Mouse (Mus musculus) adrenal gland, adult 2 months (tissue): ENCODE measurements around the gene Notum. TPM values are rescaled to one million over a fixed set of nuclear protein-coding genes. Genes with fewer than 3 reads are reported as not detected.

Experiments used
- DNase-seq: peaks from one replicate; pipeline ENCODE4 v3.0.0; 2021
- polyA plus RNA-seq: library from polyadenylated mRNA; depleted of rRNA; stranded (reverse); fragments of >200 nt; gene quantifications from 2 replicates; pipeline ENCODE4 v1.2.3, GENCODE M21; 2012
- total RNA-seq, 2 experiments: library from RNA; stranded (reverse); gene quantifications; 2 replicates each; pipeline ENCODE4 v1.2.3; 2021

The Notum gene
- total and polyA plus RNA-seq, 3 experiments = 2.8 to 8.1 (median 7.4) TPM

DNA sequence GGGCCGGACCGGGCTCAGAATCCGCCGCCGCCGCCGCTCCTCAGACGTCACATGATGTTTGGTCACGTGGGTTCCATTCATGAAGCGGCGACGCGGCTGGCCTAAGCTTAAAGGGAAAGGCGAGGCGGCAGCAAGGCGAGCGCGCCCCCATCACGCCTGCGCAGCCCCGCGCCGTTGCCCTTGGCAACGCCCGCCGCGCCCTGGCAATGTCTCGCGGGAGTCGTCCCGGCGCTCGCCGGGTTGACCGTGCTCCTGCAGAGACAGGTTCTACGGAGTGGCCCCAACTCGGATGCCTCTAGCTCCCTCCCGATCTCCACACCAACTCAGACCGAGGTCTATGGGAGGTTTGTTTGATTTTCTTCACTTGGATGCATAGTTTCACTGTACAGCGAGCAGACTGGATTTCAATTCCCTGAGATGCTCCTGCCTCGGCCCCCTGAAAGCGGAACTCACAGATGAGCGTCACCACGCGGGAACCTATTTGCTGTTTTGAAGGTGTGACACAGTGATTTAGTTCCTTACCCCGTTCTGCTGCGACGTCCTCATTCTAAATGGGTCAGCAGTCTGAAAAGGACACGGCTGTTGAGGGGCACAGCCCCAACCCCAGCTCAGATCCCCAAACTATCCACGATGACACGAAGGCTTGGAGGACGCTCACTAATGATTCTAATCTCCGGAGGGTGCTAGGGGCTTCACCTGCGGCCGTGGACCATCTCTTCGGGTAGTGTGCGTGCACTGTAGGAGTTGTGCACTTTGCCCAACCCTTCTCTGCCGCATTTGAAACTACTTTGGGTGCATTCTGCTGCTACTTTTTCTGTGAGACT, 27.2 kb downstream of the Notum start, which contains the start of gene Mafg:
Mafg (minus strand) TSS at position 81 of the 824 bp plus-strand sequence.
- DNase-seq = peak; percentile 96

DNA sequence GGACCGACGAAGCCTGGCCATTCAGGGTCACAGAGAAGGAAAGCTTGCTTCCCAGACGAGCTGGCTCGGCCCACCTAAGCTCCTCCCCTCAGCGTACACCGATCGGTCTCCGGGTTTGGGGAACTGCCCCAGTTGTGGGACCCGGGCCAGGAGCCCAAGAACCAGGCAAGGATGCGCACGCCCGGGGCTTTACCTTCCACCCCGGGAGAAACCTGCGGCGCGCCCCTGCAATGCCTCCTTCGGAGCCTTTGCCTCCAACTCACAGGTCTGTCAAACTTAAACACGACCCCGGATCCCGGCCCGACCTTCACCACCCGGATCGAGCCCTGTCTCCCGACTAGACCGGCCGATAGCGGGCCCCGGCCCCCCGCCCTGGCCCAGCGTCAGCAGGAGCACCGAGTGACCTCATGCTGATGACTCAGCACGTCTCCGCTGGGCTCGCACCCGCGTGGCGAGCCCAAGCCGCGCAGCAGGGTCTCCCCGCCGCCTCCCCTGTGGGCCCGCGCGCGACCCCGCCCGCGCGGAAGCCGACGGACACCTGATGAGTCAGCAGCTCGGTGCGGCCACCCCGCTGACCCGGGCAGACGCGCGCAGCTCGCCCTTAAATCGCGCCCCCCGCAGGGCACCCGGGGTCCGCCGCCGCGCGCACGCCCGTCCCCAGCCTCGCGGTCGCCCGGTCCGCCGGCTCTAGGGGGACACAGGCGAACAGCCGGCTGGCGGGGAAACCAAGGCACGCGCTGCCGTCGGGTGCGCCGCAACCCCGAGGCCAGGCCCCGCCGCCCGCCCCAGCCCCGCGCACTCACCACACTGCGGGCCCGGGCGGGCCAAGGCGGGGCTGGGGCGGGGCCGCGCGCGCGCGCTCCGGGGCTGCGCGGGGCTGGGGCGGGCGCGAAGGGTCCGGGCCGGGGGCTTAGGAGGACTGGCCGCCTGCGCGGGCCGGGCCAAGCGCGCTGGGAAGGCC, 28.1 kb downstream of the Notum start:
- DNase-seq = peak; percentile 92

DNA sequence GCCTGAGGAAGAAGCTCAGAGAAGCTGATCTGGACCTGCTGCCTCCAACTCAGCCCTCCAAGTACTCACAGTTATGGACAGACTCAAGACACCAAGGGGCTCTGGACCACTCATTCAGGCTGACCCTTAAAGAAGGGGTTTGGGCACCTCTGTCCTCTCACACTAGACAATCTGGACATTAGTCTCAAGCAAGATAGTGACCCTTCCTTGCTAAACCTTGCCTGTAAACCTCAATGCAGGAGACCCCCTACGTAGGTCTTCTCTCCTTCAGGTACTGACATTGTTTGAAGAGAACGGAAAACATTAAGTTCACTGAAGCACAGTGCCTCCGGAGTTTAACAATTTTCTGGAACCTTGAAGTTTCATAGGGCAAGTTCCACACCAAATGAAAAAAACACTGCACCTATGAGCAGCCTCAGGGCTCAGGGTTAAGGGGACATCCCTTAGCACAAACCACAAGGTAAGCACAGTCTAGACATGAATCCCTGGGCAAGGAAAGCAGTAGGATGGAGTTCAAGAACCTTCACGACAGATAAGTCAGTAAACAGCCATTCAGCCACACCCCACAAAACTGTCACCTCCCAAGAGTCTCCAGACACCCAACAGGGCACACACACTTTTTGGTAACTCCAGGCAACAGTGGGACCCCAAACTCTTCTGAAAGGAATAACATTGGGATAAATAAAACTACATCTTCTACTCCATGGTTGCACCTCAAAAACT, 29.1 kb downstream of the Notum start:
- no peak for DNase-seq

DNA sequence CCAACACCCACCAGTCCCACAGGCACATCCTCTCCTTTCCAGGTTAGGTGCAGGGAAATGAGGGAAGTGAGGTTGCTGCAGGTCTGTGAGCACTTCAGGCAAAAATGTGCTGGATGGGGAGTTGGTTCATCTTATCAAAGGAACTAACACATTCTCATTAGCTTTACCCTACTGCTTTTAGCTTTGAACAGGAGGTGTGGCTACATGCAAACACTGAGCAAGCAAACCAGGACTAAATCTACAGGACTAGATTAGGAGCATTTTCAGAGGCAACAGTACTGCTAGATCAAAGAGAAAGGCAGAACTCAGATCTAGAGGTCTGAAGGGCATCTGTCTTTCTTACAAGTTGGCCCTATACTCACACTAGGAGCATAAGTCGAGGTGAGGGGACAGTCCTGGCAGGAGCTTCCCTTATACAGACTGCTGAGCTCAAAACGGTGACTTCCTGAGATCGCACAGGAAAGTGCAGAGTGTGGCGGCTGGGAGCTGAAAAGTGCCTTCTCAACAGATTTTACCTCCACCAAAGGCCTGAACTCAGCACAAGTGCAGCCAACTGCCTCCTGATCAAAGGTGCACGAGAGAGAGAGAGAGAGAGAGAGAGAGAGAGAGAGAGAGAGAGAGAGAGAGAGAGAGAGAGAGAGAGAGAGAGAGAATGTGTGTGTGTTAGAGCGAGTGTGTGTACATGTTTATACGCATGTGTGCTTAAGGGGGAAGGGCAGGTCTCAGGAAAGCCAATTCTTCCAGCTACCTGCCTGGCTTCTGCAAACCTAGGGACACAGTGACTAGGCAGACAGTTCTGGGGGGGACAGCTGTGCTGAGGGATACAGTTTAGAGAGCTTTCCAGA, 29.9 kb downstream of the Notum start:
- no peak for DNase-seq

DNA sequence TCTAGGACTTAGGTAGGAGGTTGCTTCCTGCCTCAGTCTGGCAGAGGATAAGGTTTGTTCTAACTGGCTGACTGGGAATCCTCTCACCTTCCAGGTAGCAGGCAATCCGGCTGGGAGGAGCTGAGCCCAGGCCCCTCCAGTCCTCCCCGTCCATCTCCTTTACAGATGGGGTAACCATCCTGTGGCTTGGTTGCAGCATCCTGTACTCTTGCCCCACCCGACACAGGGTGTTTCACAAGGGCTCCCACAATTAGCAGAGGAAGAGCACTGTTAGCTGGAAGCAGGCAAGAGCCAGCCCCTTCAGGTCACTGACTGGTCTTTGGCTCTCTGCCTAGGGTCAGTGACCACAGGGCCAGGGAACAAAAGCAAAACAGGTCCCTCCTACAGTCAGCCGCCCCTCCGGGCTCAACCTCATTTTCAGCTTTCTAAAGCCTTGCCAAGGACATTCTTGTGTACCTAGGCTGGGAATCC, 30.5 kb downstream of the Notum start:
- peak; percentile 75 for DNase-seq

DNA sequence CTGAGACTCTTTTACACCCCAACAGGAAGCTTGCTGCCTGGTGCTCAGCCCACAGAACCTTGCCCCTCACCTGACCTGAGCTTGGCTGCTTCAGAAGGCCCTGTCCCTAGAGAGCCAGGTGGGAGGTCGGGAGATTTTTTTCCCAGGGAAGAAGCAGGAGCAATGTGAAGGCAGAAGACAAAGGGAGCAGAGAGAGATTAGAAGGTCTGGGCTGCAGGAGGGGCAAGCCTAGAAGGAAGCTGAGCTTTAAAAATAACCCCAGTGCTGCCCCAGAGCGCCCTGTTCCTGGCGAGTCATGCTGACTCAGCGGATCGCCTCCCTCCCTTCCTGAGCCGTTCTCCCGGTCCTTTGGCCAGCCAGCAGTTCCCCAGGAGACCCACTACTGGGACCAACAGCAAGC, 31.1 kb downstream of the Notum start:
- DNase-seq = peak; percentile 76

DNA sequence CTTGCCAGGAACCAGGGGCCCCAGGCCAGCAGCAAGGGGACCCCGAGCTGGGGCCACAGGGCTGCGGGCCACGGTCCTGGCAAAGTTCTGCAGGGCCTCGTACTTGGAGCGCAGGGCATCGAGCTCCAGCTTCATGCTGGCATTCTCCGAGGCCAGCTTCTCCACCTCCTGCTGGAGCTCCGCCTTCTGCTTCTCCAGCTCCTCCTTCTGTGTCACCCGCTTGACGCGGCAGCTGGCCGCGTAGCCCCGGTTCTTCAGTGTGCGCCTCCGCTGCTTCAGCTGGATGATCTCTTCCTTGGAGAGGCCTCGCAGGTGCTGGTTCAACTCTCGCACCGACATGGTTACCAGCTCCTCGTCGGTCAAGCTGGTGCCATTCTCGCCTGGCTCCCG, 31.6 kb downstream of the Notum start:
- peak; percentile 77 for DNase-seq

DNA sequence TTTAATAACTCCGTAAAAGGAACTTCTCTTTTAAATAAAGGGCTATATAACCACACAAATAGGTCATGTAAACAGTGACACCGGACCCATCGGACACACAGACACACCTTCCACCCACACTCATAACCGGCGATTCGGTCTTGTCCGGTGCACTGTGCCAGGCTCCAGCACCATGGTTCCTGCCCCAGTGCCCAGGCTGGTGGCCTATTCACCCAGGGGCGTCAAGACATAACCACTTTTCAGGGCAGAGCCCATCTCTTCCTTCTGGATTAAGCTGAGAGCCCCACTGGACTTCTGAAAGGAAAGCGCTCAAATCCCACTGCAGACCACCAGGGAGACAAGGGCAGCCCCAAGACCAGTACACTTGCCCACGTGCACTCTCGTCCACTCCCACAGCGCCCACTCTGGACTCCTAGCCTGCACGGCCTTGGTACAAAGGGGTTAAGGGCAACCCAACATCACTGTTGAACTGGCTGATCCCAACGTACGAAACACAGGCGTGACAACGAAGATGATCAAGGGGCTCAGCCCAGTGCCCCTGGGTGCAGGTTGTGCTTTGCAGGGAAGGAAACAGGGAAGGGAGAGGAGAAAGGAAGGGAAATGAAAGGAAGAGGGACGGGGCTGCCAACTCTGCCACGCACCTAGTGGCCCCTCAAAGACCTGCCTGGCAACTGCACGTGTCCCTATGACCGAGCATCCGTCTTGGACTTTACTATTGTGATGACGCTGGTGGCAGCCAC, 32.2 kb downstream of the Notum start:
- no peak for DNase-seq

DNA sequence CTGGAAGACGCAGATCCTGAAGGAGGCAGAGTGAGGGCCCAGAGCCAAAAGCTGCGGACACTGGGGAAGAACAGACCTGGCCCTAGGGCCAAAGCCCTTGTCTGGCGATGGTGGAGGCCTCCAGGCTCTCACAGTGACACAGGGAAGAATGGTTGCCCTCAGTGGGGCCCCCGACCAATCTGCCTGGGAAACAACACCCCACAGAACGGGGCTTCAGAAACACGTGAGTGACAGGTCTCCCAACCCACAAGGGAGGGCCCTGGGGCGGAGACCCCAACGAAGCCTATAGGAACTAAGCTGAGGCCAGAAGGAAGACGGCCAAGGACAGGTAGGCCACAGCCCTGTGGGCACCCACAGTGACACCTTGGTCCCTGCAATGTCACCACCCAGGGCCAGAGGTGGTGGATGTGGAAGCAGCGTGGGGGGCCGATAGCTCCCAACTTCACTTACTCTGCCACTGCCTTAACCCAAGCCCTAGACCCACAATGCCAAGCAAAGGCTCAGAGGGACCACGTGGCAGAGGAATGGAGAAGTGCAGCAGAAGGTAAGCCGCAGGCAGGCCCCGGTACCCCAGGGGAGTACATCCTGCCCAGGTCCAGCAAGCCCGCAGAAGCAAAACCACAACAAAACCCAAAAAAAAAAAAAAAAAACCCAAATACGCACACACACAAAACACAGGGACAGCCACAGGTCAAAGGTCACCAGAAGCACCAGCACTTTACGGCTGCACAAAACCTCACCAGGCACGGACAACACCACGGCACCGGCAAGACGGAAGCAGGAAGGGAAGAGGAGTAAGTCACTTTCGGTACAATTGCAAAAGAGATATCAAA, 33.3 kb downstream of the Notum start:
- no peak for DNase-seq

DNA sequence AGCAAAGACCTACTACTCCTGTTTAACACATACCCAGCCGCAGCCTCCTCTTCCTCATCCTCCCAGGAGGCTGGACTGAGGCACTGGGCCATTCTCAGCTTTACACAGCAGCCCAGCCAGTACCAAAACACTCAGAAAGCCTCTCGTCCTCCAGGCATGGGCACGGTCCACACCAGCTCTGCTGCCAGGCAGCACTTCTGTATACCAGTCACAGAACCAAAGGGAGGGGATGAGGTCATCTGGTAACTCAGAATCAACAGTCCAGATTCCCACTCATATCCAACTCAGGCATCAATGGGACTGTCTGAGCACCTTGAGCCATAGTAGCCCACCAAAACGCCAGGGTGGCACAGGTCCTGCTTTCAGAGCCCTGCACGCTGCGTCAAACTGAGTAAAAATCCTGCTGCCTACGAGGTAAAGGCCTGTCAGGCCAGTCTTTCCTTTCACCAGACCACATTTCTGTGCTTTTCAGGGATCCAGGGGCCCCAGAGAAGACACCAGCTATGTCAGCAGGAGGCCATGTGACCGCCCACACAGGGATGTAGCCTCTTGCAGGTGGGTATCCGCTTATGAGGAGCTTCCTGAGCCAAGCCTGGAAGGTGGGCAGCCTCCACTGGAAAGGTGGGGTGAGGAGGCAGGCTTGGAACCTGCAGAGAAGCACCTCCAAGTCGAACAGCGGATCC, 34.0 kb downstream of the Notum start:
- no peak for DNase-seq

DNA sequence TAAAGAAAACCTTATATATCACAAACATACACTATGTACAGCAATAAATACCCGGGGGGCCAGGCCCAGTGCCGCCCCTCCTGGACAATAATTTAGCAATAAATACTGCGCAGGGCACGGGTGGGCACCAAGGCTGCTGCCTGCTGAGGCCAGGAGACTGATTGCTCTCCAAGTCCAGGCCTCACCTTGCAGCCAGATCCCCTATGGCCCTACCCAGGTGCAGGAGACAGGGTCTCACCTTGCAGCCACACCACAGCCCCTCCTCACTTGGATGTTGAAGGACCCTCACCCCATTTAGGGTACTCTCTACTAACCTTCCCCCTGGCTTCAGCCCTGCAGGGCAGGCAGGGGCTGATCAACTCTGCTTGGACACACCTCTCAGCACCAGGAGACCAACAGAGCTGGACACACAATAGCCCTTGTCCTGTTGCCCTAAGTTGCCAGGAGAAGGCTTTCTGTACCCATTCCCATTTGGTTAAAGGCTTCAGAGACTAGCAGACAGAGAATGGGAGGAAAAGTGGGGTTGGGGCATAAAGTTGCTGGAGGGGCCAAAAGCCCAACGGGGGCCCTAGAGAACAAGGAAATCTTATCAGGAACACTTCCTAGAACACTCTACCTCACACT, 35.7 kb downstream of the Notum start, which contains the start of gene Sirt7:
Sirt7 (minus strand) TSS at position 89 of the 624 bp plus-strand sequence.
- DNase-seq = no peak

DNA sequence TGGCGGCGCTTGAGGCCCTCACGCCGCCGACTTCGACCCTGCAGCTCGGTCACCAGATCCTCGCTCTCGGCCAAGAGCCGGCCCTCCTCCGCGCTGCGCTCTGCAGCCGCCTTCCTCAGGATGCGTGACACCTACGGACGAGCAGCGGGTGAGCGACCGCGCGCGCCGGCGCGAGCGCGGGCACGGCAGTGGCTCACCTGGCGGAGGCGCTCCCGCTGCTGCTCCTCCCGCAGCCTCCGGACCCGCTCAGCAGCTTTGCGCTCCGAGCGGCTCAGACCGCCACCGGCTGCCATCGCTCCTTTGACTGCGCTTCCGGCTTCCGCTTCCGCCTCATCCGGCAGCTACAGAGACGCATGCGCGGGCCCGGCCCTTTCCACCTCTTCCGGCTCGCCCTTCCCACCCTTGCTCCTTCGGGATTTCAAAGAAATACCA, 36.3 kb downstream of the Notum start:
- peak; percentile 91 for DNase-seq

DNA sequence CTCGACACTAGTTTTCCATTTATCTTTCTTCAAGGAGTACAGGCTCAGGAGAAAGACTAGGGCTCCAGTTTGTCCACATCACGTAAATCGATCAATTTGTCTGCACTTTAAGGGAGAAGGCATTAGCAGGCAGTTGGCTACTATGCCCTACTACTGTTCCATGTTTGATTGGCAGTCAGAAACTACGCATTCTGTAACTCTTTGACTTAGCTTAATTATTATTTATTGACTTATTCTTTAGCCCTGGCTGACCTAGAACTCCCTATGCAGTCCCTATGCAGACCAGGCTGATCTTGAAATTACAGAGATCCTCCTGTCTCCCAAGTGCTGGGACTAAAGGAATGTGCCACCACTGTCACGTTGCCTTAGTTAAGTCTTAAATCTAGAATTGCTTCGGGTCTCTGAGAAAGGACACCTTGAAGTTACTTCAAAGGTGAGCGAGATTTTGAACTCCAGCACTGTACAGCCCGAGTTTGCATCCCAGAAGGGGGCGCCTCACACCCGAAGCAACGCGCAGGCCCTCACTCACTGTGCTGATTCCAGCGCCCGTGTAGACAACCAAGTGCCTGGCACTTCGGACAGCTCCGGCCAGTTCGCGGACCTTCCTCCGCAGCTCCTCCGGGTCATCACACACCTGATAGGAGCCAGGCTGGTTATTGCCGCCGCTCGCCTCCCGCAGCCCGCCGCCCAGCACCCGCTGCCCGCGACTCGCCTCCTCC, 36.9 kb downstream of the Notum start:
- peak; percentile 80 for DNase-seq

DNA sequence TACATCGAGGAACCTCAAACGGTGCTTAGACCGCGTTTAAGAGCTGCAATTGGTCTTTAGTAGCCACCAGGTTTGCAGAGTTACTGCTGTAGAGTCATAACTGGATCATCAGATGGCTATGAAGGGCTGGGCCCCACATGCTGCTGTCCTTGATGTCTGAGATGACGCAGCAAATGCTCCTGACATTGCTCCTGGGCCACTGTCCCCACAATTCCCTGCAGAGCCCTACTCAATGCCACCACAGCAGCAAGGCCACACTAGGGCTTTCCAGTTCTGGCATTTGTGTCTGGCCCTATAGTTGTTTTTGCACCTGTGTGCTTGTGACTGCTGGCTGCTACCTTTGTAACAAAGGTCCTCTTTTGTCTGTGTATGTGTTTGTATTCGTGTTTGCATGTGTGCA, 38.2 kb downstream of the Notum start:
- DNase-seq = peak; percentile 78

DNA sequence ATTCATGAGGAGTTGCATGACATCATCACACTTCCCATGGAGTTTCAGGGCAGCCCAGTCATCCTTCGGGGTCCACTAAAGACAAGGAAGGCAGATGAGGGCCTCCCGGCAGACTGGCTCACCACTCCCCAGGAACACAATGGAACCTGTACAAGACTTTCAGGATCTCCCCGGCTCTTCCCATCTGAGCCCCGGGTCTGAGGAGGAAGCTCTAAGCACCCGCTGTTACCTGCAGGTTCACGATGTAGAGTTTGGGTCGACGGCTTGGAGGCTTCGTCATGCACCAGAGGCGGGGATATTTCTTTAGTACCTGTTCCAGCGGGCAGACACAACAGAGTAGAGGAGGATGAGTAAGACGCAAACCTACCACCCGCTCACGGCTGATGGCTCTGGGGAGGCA, 40.8 kb downstream of the Notum start:
- peak; percentile 1 for DNase-seq

DNA sequence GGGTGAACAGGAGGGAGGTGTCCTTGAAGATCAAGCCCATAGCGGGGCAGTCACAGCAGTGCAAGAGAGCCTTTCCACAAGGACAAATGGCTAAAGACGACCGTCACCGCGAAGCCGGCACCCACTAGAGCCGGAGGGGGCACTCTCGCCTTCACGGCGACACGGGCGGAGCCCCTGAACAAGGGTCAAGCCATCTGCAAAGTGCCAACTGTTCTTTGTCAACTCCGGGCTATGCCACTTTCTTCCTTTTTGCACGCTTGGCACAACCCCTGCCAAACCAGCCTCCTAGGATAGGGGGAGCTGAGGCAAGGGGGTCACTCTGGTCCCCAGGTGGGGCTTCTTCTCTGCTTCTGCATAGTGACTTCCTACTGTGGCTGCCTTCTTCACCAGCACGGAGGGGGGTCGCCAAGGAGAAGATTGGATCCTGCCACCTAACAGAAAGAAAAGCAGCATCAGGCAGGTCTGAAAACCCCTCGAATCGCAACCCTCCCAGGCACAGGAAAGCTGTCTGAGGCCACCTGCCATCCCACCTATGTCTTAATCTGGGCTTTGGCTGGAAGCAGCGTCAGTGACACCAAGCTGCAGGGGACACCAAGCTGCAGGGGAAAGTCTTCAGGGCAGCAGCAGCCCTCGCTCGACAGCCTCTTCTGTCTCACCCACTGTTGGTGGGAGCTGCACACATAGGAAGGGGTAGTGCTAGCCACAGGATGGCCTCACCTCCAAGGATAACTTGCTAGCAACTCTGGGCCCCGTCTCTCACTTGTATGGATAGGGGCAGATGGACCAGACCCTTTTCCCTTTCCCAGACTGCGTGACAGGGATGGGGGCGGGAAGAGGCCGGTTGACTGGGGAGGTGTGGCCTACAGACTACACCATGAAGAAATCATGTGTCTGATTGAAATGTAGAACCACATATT, 42.1 kb downstream of the Notum start:
- peak; percentile 55 for DNase-seq
